Mouse (Mus musculus) brown adipose tissue, adult 24 weeks (tissue): ENCODE data around the gene Ada. TPM values are rescaled to one million over a fixed set of nuclear protein-coding genes. Genes with fewer than 3 reads are reported as not detected.

ENCODE experiments used
- H3K27ac ChIP-seq: fragments of 200-500 bp; replicated peaks from 2 replicates; pipeline ENCODE4 v1.5.1; 2012; ENCODE audit warnings: low read depth, mild to moderate bottlenecking, low read length
- H3K4me1 ChIP-seq: fragments of 200-500 bp; 2 replicates; pipeline ENCODE4 v1.6.1; 2012; ENCODE audit warnings: low read length, mixed read lengths; ENCODE audit not compliant: control insufficient read depth, insufficient read depth, insufficient read length
- H3K4me3 ChIP-seq: fragments of 200-500 bp; 2 replicates; pipeline ENCODE4 v1.5.1; 2012; ENCODE audit warnings: low read depth, mild to moderate bottlenecking, low read length, moderate library complexity; ENCODE audit not compliant: insufficient read depth
- polyA plus RNA-seq: library from polyadenylated mRNA; stranded (reverse); fragments of >200 nt; gene quantifications from 2 replicates; pipeline ENCODE4 v1.2.4, GENCODE M21; 2012; ENCODE audit not compliant: missing spikeins, insufficient read depth, insufficient read length

Gene Ada
- polyA plus RNA-seq, 1 experiment = not detected

GRCm38 (mm10) chr2:163756723-163757122, 6.7 kb upstream of the Ada start:
- no peaks in the 10 kb centered on the region for H3K4me1 ChIP-seq
- H3K4me3 ChIP-seq = no peak overlapping the region
- no peak overlapping the region for H3K27ac ChIP-seq

DNA sequence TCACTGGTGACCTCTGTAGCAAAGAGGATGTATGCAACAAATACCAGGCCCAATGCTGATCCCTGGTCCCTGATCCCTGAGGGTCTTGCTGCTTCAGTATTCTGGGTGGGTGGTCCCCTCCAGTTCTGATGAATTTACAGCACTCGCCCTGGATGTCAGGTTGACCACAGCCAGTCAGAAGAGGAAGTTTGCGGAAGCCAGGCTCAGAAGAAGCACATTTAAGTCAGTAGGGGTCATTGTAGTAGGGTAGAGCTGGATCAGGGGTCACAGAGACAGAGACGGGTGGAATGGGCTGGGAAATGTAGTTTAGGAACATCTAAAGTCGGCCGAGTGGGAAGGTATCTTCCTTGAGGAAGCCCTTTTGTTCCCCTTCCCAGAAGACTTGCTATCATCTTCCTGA, 4.2 kb upstream of the Ada start:
- Histone ChIP-seq H3K27ac (no peak overlapping the region), H3K4me3 (no peak overlapping the region)

GRCm38 (mm10) chr2:163744801-163745570, 5.1 kb downstream of the Ada start:
- Histone ChIP-seq H3K27ac (no peak overlapping the region), H3K4me1 (peaks cover 18% of the 10 kb centered on the region), H3K4me3 (no peak overlapping the region)

More for the DNA sequence above, 4.2 kb upstream of the Ada start:
- H3K4me1 ChIP-seq = peaks cover 2% of the 10 kb centered on the region; the same call in 1 of the 2 replicates

GRCm38 (mm10) chr2:163743357-163743756, 6.7 kb downstream of the Ada start:
- H3K4me1 ChIP-seq = peaks cover 18% of the 10 kb centered on the region
- H3K4me3 ChIP-seq = no peak overlapping the region
- H3K27ac ChIP-seq = no peak overlapping the region; the same call in 1 of the 2 replicates

DNA sequence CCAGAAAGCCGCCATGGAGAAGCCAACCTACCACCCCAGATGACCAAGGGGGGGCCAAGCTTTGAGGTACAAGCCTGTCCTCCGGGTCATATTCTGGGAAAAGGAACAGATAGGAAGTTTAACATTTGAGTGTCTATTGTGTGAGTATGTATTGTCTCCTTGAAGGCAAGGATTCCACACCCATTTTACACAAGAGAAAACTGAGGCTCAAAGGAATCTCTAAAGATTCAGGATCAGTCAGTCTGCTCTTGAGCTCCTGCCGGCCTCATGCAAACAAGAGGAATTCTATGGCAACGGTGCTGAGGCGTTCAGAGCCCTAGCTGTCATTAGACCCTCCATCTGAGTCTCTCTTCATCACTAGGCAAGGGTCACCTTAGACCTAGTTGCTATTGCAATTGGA, 7.4 kb downstream of the Ada start:
- no peak overlapping the region for H3K4me3 ChIP-seq
- no peak overlapping the region for H3K27ac ChIP-seq
- H3K4me1 ChIP-seq = peaks cover 18% of the 10 kb centered on the region

GRCm38 (mm10) chr2:163735980-163736379, 14.1 kb downstream of the Ada start:
- no peak overlapping the region for H3K27ac ChIP-seq
- no peak overlapping the region for H3K4me3 ChIP-seq
- H3K4me1 ChIP-seq = peaks cover 4% of the 10 kb centered on the region; the same call in 1 of the 2 replicates

DNA sequence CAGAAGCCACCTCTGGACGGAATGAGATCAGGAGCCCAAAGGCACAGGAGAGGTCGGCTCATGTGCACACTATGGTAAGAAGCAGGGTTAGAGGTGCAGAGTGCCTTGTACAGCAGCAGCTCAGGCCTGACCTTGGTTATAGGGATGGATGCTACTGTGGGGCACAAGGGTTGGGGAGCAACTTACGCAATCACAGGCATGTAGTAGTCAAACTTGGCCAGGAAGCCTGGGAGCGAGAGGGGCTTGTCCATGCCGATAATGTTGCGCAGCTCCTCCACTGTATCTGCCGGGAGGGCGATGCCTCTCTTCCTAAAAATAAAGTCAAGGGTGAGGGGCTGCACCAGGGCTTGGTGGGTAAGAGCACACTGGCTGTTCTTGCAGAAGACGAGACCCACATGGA, 14.9 kb downstream of the Ada start:
- Histone ChIP-seq H3K4me1 (peaks cover 4% of the 10 kb centered on the region; the same call in 1 of the 2 replicates), H3K27ac (no peak overlapping the region), H3K4me3 (no peak overlapping the region)

DNA sequence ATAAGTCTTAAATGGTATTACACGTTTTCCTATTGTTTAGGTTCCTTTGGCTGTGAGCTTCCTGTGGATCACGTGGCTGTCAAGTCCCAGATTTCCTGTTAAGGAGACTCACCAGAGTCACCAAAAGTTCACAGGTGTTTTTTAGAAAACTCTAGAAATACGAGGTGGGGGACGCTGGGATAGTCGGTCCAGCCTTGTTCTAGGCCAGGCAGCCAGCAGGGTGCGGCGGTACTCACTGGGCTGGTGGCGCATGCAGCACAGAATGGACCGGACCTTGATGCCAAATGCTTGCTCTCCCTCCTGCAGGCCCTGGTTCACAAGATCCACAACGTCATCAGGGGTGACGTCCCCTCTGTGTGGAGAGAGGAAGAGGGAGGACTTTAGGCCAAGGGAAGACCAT, 18.0 kb downstream of the Ada start:
- H3K4me1 ChIP-seq = peaks cover 11% of the 10 kb centered on the region
- no peak overlapping the region for H3K27ac ChIP-seq

DNA sequence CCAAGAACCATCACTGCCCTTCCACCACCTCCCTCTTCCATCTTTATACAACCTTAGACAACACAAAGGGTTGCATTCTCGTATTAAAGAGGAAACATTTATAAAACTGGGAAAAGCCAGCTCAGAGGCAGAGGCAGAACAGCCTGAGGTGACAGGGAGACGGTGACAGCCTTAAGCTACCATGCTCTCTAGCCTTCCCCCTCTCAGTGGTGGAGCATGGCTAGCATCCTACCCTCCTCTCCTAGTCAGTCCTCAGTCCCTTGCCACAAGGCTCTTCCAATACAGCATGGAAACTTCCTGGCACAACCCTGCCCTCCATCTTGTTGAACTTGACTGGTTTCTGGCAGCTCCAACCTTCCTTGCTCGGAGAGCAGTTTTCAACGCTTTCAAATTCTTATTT, 21.7 kb downstream of the Ada start:
- H3K4me3 ChIP-seq = no peak overlapping the region
- H3K27ac ChIP-seq = no peak overlapping the region
- peaks cover 14% of the 10 kb centered on the region for H3K4me1 ChIP-seq

More for the DNA sequence above, 18.0 kb downstream of the Ada start:
- no peak overlapping the region for H3K4me3 ChIP-seq

DNA sequence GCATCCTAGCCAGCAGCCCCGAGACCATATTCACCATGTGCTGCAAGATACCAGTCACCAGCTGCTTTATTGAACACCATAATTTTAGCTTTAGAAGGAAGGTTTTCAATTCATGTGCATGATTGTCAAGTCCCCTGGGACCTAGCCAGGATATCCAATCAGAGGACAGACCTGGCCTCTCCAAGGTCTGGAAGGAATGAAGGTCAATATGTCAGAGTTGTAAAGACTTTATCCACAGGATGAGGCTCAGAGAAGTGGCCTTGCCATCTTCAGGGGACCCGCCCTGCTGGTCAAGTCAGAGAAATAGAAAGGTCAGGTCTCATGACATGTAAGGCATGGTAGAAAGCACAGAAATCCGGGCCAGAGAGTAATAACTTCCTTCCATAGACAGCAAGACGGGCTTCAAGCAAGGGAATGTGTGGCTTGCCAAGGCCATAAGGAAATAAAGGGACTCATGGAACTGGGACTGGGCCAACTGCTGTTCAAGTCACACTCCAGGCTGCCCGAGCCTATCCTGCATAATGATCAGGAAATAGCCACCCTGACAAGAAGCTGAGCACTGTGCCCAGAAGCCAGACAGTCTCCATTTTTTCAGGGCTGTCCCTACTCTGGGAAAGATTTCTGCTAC, 23.2 kb downstream of the Ada start:
- H3K4me3 ChIP-seq = no peak overlapping the region
- peaks cover 12% of the 10 kb centered on the region for H3K4me1 ChIP-seq
- H3K27ac ChIP-seq = no peak overlapping the region

DNA sequence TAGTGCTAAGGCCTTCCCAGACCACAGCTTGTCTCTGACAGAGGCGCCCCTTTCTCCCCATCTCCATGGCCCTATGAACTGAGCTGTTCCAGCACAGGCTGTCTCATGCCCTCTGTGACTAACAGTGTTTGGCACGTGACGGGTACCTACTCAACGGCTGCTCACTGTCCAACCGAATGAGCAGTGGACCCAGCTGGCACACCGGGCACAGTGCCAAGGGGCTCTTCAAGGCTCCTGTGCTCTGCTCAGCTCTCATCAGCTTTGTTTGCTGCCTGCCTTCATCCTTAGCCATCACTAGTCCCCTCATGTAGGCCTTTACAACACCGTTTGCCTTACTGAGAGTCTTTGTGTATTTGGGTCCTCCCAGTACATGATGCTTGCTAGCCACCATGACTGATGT, 27.5 kb downstream of the Ada start:
- H3K4me1 ChIP-seq = peaks cover 14% of the 10 kb centered on the region
- H3K27ac ChIP-seq = no peak overlapping the region
- H3K4me3 ChIP-seq = no peak overlapping the region

DNA sequence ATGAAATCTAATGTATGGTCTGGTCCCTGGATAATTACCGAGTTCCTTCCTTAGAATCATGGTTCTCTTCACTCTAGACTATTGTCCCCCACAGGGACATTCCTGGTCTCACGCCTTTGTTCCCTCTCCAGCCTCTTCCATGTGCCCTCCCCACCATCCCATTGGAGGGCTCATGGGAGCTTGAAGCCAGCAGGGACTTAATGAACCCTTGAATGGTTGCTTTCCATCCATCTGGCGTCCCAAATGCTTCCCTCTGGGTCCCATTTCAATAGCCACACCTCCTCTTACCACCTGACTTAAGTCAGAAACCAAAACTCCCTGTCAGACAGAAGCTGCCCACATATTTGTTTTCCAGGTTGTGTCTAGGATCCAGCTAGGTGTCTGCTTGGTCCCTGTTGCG, 30.4 kb downstream of the Ada start:
- no peak overlapping the region for H3K27ac ChIP-seq
- peaks cover 4% of the 10 kb centered on the region; the same call in 1 of the 2 replicates for H3K4me1 ChIP-seq

DNA sequence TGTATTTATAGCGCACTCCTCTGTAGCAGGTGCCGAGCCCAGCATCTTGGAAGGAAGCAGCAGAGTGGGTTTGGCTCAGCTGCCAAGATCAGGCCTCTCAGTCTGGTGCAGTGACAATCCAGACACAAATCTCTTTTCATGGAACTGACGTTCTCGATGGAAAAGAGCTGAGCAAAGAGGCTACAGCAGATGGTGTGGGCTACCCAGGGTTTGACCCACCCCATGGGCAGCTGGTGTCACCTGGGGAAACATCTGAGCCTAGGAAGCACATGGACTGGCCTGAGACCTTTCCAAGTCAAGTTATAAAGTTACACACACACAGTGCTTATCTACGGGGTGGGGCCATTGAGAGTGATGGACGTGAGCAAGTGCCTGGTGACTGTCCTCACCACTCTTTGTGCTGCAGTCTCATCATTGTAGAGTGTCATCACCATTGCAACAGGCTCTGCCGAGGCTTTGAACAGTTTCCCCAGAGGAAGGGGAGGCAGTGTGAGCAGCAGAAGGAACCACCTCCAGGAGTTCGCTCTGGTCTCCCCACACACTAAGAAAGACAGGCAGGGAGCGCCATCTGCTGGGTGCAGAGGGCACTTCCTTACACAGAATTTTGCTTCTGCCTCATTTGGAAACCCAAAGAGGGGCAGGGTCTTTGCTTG, 31.0 kb downstream of the Ada start:
- H3K27ac ChIP-seq = no peak overlapping the region
- H3K4me3 ChIP-seq = no peak overlapping the region
- peaks cover 4% of the 10 kb centered on the region; the same call in 1 of the 2 replicates for H3K4me1 ChIP-seq

More for the DNA sequence above, 30.4 kb downstream of the Ada start:
- H3K4me3 ChIP-seq = no peak overlapping the region

DNA sequence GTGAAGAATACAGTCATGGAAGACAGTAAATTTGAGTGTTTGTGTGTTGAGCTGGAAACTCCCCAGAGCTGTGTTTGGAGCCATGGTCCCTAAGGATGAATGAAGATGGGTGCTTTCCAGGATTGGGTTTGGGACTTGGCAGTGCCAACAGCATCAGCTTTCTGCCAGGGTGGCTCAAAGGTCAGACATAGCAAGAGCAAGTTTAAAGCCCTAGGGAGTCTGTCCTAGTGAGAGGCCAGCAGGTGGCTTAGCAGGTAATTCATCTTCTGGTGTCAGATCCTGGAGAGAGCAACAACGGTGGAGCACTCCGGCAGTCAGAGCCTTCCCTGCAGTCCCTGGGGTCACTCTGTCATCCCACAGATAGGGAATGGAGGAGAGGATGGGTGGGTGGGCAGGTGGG, 31.5 kb downstream of the Ada start:
- H3K4me3 ChIP-seq = no peak overlapping the region
- H3K4me1 ChIP-seq = peaks cover 4% of the 10 kb centered on the region
- no peak overlapping the region for H3K27ac ChIP-seq

DNA sequence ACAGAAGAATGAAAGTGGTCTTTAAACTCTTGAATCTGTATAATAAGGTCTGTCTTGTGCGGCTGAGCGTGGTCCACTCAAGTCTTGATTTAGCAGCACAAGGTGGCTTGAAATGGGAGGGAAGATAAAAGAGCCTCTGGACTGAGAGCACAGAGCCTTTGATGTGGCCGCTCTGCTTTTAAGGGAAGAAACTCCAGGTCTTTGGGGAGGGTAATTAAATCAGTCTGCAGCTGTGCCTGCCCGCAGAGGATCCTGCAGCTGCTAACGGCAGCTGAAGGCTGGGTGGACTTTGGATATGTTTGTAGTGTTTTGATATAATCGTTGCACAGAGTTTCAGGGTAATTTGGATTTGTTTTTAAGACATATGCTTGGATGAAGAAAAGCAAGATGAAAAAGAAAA, 33.2 kb downstream of the Ada start:
- H3K4me1 ChIP-seq = peaks cover 14% of the 10 kb centered on the region
- H3K4me3 ChIP-seq = no peak overlapping the region
- 0 out of 2 replicates have a peak overlapping the region, but pooled peaks have one; percentile 15 for H3K27ac ChIP-seq
